In the genomic region with DNA sequence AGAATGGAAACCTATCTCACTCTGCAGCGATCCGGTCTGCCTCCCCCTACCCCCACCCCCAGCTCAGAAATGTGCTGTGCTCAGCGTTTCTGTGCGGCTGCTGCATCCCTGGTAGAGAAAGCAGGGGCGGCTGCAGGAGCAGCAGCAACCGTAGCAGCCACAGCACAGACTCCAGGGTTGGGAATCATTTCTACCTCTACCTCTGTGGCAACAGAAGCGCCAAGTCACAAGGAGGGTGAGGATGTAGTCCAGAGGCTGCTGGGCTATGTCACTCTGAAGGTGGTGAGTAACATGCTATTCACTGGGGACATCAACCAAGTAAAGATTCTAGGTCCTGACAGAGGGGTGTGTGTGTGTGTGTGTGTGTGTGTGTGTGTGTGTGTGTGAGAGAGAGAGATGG, we compare ENCODE assay signal across 13 mouse cellular contexts.
DNase-seq lines count a peak whose midpoint lies in the region; ATAC-seq lines count a peak whose summit lies in the region.
"Had no signal": no experiment of that assay in that cellular context is flagged by ENCODE, and none has a peak within 500 bp of the region (broad histone marks: within the 10 kb centered on the region; RNA-seq: fewer than 3 reads in every experiment).

No protein-coding gene starts in this region.

- no peaks in the 10 kb centered on the region for H3K9me3 ChIP-seq in hindbrain, embryonic 11.5 days (ENCODE audit: control insufficient read depth, low read length)
- no peaks in the 10 kb centered on the region for H3K9me3 ChIP-seq in hindbrain, embryonic 10.5 days
- H3K9me3 ChIP-seq in forebrain, embryonic 14.5 days (replicated peaks; ENCODE audit: control insufficient read depth, low read length), result no peaks in the 10 kb centered on the region
- H3K9me3 ChIP-seq in midbrain, embryonic 15.5 days, result no peaks in the 10 kb centered on the region
- H3K9me3 ChIP-seq: embryonic facial prominence, embryonic 15.5 days; liver, embryonic 15.5 days had no signal

- H3K27me3 ChIP-seq in hindbrain, embryonic 11.5 days (ENCODE audit: control insufficient read depth, insufficient read depth, low read length), result no peaks in the 10 kb centered on the region
- H3K27me3 ChIP-seq in hindbrain, embryonic 10.5 days (ENCODE audit: insufficient read depth, poor library complexity, severe bottlenecking), result no peaks in the 10 kb centered on the region; the same call in 1 of the 2 replicates
- H3K27me3 ChIP-seq in forebrain, embryonic 14.5 days (replicated peaks; ENCODE audit: control insufficient read depth, insufficient read depth, low read length), result no peaks in the 10 kb centered on the region
- no peaks in the 10 kb centered on the region for H3K27me3 ChIP-seq in midbrain, embryonic 15.5 days (replicated peaks)
- H3K27me3 ChIP-seq: embryonic facial prominence, embryonic 15.5 days had no signal

- H3K36me3 ChIP-seq in hindbrain, embryonic 11.5 days (ENCODE audit: control insufficient read depth, insufficient read depth, low read length), result no peaks in the 10 kb centered on the region
- no peaks in the 10 kb centered on the region for H3K36me3 ChIP-seq in hindbrain, embryonic 10.5 days
- H3K36me3 ChIP-seq in forebrain, embryonic 14.5 days (ENCODE audit: control insufficient read depth, insufficient read depth, low read length), result no peaks in the 10 kb centered on the region
- H3K36me3 ChIP-seq in midbrain, embryonic 15.5 days (replicated peaks), result no peaks in the 10 kb centered on the region
- H3K36me3 ChIP-seq: embryonic facial prominence, embryonic 15.5 days; liver, embryonic 15.5 days had no signal

- 0 out of 2 replicates have a peak overlapping the region, but pooled peaks have one; percentile 17 for H3K9ac ChIP-seq in hindbrain, embryonic 11.5 days (ENCODE audit: low read depth, low read length)
- peak overlapping the region; percentile 48 for H3K9ac ChIP-seq in forebrain, embryonic 14.5 days (ENCODE audit: low read length)
- peak overlapping the region; percentile 52 for H3K9ac ChIP-seq in midbrain, embryonic 15.5 days
- H3K9ac ChIP-seq: embryonic facial prominence, embryonic 15.5 days; liver, embryonic 15.5 days had no signal

- no peak for ATAC-seq in hindbrain, embryonic 11.5 days (ENCODE audit: low FRiP score)
- peak; percentile 78 for ATAC-seq in forebrain, embryonic 14.5 days
- peak; percentile 83 for ATAC-seq in midbrain, embryonic 15.5 days (replicated peaks)

- H3K4me1 ChIP-seq in hindbrain, embryonic 11.5 days (replicated peaks; ENCODE audit: control insufficient read depth, insufficient read depth, low read length), result no peaks in the 10 kb centered on the region; the same call in 1 of the 2 replicates
- peaks cover 14% of the 10 kb centered on the region; the same call in 1 of the 2 replicates for H3K4me1 ChIP-seq in hindbrain, embryonic 10.5 days (replicated peaks)
- H3K4me1 ChIP-seq in forebrain, embryonic 14.5 days (ENCODE audit: control insufficient read depth, insufficient read depth, low read length), result peaks cover 6% of the 10 kb centered on the region; the same call in 1 of the 2 replicates
- peaks cover 38% of the 10 kb centered on the region for H3K4me1 ChIP-seq in midbrain, embryonic 15.5 days
- H3K4me1 ChIP-seq: embryonic facial prominence, embryonic 15.5 days; liver, embryonic 15.5 days had no signal

- H3K27ac ChIP-seq in hindbrain, embryonic 11.5 days (ENCODE audit: low read depth, low read length), result peak overlapping the region; percentile 72
- no peak overlapping the region for H3K27ac ChIP-seq in hindbrain, embryonic 10.5 days
- H3K27ac ChIP-seq in forebrain, embryonic 14.5 days (ENCODE audit: low read depth, low read length), result peak overlapping the region; percentile 72
- peak overlapping the region; percentile 87 for H3K27ac ChIP-seq in midbrain, embryonic 15.5 days
- H3K27ac ChIP-seq: embryonic facial prominence, embryonic 15.5 days; liver, embryonic 15.5 days had no signal

- WGBS in hindbrain, embryonic 11.5 days, result 54% methylated on average over 7 of the region's 7 CpGs
- WGBS in hindbrain, embryonic 10.5 days, result 58% methylated on average over 7 of the region's 7 CpGs
- 57% methylated on average over 7 of the region's 7 CpGs for WGBS in forebrain, embryonic 14.5 days
- WGBS in midbrain, embryonic 15.5 days, result 29% methylated on average over 7 of the region's 7 CpGs

- peak; percentile 19 for DNase-seq in hindbrain, embryonic 11.5 days (ENCODE audit: low spot score)
- DNase-seq in hindbrain, embryonic 10.5 days (ENCODE audit: low spot score), result no peak
- DNase-seq in MN1 (ENCODE audit: low spot score), result peak; percentile 60
- peak; percentile 56 for DNase-seq in forebrain, embryonic 14.5 days (ENCODE audit: low spot score)
- no peak for DNase-seq in natural killer cell, adult 2 months (ENCODE audit: low spot score in 2 of 2)
- no peak for DNase-seq in testis, postnatal 14 days (ENCODE audit: low spot score)
- no peak for DNase-seq in thymus, adult 18-20 months
- DNase-seq: gastrocnemius, postnatal 14 days; heart, postnatal 10 days; kidney, adult 9 months had no signal

- H3K4me3 ChIP-seq in hindbrain, embryonic 11.5 days (ENCODE audit: low read depth, low read length), result no peak overlapping the region
- no peak overlapping the region for H3K4me3 ChIP-seq in hindbrain, embryonic 10.5 days
- peak overlapping the region; percentile 14; the same call in 1 of the 2 replicates for H3K4me3 ChIP-seq in forebrain, embryonic 14.5 days (ENCODE audit: low read depth, low read length)
- H3K4me3 ChIP-seq in midbrain, embryonic 15.5 days, result peak overlapping the region; percentile 36
- H3K4me3 ChIP-seq: embryonic facial prominence, embryonic 15.5 days; liver, embryonic 15.5 days had no signal

- H3K4me2 ChIP-seq in hindbrain, embryonic 11.5 days (replicated peaks; ENCODE audit: low read depth, low read length), result peak overlapping the region; percentile 20; the same call in 1 of the 2 replicates
- H3K4me2 ChIP-seq in forebrain, embryonic 14.5 days (ENCODE audit: low read length), result peak overlapping the region; percentile 41
- H3K4me2 ChIP-seq in midbrain, embryonic 15.5 days, result peak overlapping the region; percentile 50
- H3K4me2 ChIP-seq: embryonic facial prominence, embryonic 15.5 days; liver, embryonic 15.5 days had no signal

Comparison
In these comparisons a context has a peak if more than half of its experiments do, and no peak if none do; other contexts are left out.
1. DNase-seq: peak in hindbrain, embryonic 11.5 days (single experiment), MN1 (single experiment) and forebrain, embryonic 14.5 days (single experiment); none in hindbrain, embryonic 10.5 days (single experiment), natural killer cell, adult 2 months (0 of 2), testis, postnatal 14 days (single experiment) and thymus, adult 18-20 months (0 of 2).
2. H3K4me3 ChIP-seq: peak in forebrain, embryonic 14.5 days (single experiment) and midbrain, embryonic 15.5 days (single experiment); none in hindbrain, embryonic 11.5 days (single experiment) and hindbrain, embryonic 10.5 days (single experiment).
3. Peak in every context shown above with its lines, with median percentiles within 50 percentile points of each other: H3K4me2 ChIP-seq and H3K9ac ChIP-seq.